Mouse (Mus musculus) limb, embryonic 13.5 days (tissue): ENCODE measurements around the gene Ier2. TPM values are rescaled to one million over a fixed set of nuclear protein-coding genes. Genes with fewer than 3 reads are reported as not detected.

ENCODE experiments used
- polyA plus RNA-seq: library from polyadenylated mRNA; unstranded; fragments of >200 nt; fragmentation: Nextera tagmentation; extraction: Ambion mirVana; gene quantifications from 2 replicates; pipeline ENCODE4 v1.2.1, GENCODE M21; 2015

Ier2 gene
- polyA plus RNA-seq, 1 experiment from 2014 or later, result 71.9 TPM

Other genes starting within 250 kb of the Ier2 start
- 70.8 and 72.7 TPM in 2 replicates for gene Trmt1, start 23.5 kb upstream of the Ier2 start, polyA plus RNA-seq
- gene Nacc1, start 25.0 kb upstream of the Ier2 start, polyA plus RNA-seq, result 15.0 and 15.2 TPM in 2 replicates
- gene Lyl1, start 38.6 kb upstream of the Ier2 start, polyA plus RNA-seq, result 4.1 and 4.9 TPM in 2 replicates
- 7.1 and 9.8 TPM in 2 replicates for gene G430095P16Rik, start 60.2 kb upstream of the Ier2 start, polyA plus RNA-seq
- gene Nfix, start 137.5 kb upstream of the Ier2 start, polyA plus RNA-seq, result 46.9 and 48.0 TPM in 2 replicates
- 6.3 TPM in 2 replicates for gene Dand5, start 160.0 kb upstream of the Ier2 start, polyA plus RNA-seq
- 48.1 and 48.4 TPM in 2 replicates for gene Gadd45gip1, start 168.7 kb upstream of the Ier2 start, polyA plus RNA-seq
- 106 TPM in 2 replicates for gene Rad23a, start 177.8 kb upstream of the Ier2 start, polyA plus RNA-seq
- 943 and 1,018 TPM in 2 replicates for gene Calr, start 184.1 kb upstream of the Ier2 start, polyA plus RNA-seq
- 108 and 109 TPM in 2 replicates for gene Farsa, start 194.1 kb upstream of the Ier2 start, polyA plus RNA-seq
- 82.7 and 92.5 TPM in 2 replicates for gene Syce2, start 209.3 kb upstream of the Ier2 start, polyA plus RNA-seq
- gene Gcdh, start 231.1 kb upstream of the Ier2 start, polyA plus RNA-seq, result 41.7 and 42.1 TPM in 2 replicates
- 2.4 and 4.4 TPM in 2 replicates for gene Klf1, start 239.1 kb upstream of the Ier2 start, polyA plus RNA-seq
- gene Dnase2a, start 245.7 kb upstream of the Ier2 start, polyA plus RNA-seq, result 16.4 and 18.5 TPM in 2 replicates